Mouse (Mus musculus): ENCODE measurements around the gene Tdrd12. TPM values are rescaled to one million over a fixed set of nuclear protein-coding genes. Genes with fewer than 3 reads are reported as not detected.
"Not testable (repeated sequence)": the region's sequence is repeated elsewhere in the genome, so short reads cannot be mapped to it uniquely, and the experiment has no call there.

The Tdrd12 gene
- polyA plus RNA-seq, 1 experiment from 2014 or later = 0.60 TPM

GRCm38 (mm10) chr7:35579849-35580248 is 42.3 kb upstream of the Tdrd12 start:
- Histone ChIP-seq H3K36me3 (ENCODE audit: control insufficient read depth, insufficient read depth) (no peaks in the 10 kb centered on the region), H3K27ac (ENCODE audit: low read length) (no peak overlapping the region), H3K9me3 (ENCODE audit: control insufficient read depth, low read length) (no peaks in the 10 kb centered on the region), H3K9ac (replicated peaks; ENCODE audit: low read depth, low read length) (no peak overlapping the region), H3K4me2 (ENCODE audit: low read length) (no peak overlapping the region), H3K4me3 (replicated peaks; ENCODE audit: low read length) (no peak overlapping the region), H3K4me1 (replicated peaks; ENCODE audit: control insufficient read depth, insufficient read depth, low read length) (peaks cover 7% of the 10 kb centered on the region), H3K27me3 (replicated peaks; ENCODE audit: control insufficient read depth, insufficient read depth, low read length) (peaks cover 28% of the 10 kb centered on the region)
- WGBS = 27% methylated on average over 4 of the region's 4 CpGs
- ATAC-seq = no peak

DNA sequence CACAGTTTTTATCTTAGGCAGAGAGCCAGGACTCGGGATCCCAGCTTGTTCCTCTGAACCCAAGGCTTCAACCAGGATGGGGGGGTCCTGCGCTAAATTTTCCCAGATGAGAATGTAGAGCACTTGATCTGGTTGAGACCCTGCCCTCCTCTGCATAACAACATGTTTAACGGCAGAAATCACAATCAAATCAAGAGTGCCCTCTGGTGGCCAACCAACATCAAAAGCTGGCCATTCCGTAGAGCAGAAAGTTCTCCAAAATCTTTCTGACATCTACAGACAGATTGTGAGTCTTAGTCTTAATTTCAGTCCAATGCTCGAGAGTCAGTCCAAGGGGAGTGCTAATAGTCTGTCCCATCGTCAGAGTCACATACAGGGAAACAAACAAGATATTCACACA is 33.3 kb upstream of the Tdrd12 start:
- H3K9ac ChIP-seq (replicated peaks; ENCODE audit: low read depth, low read length); H3K4me3 ChIP-seq (replicated peaks; ENCODE audit: low read length); H3K9me3 ChIP-seq (ENCODE audit: control insufficient read depth, low read length); H3K27ac ChIP-seq (ENCODE audit: low read length); ATAC-seq; H3K36me3 ChIP-seq (ENCODE audit: control insufficient read depth, insufficient read depth); H3K4me1 ChIP-seq (replicated peaks; ENCODE audit: control insufficient read depth, insufficient read depth, low read length); H3K4me2 ChIP-seq (ENCODE audit: low read length); H3K27me3 ChIP-seq (replicated peaks; ENCODE audit: control insufficient read depth, insufficient read depth, low read length): not testable (repeated sequence)
- WGBS = 21% methylated on average over 6 of the region's 6 CpGs

DNA sequence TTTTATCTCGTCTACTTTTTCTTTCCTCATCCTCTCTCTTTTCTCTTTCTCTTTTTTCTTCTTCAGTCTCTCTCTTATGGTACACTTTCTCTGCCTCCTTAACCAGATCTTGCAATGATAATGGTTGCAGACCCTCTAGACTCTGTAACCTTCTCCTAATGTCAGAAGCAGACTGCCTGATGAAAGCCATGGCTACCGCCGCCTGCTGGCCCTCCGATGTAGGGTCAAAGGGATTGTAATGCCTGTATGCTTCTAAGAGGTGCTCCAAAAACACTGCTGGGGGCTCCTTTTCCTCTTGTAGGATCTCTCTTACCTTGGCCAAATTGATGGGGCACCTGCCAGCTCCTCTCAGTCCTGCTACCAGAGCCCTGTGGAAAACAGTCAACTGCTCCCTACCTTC is 32.2 kb upstream of the Tdrd12 start:
- 94% methylated on average over 4 of the region's 4 CpGs for WGBS
- not testable (repeated sequence) for H3K36me3 ChIP-seq (ENCODE audit: control insufficient read depth, insufficient read depth); H3K27ac ChIP-seq (ENCODE audit: low read length); H3K9me3 ChIP-seq (ENCODE audit: control insufficient read depth, low read length); ATAC-seq; H3K9ac ChIP-seq (replicated peaks; ENCODE audit: low read depth, low read length); H3K4me2 ChIP-seq (ENCODE audit: low read length); H3K4me3 ChIP-seq (replicated peaks; ENCODE audit: low read length); H3K27me3 ChIP-seq (replicated peaks; ENCODE audit: control insufficient read depth, insufficient read depth, low read length); H3K4me1 ChIP-seq (replicated peaks; ENCODE audit: control insufficient read depth, insufficient read depth, low read length)

DNA sequence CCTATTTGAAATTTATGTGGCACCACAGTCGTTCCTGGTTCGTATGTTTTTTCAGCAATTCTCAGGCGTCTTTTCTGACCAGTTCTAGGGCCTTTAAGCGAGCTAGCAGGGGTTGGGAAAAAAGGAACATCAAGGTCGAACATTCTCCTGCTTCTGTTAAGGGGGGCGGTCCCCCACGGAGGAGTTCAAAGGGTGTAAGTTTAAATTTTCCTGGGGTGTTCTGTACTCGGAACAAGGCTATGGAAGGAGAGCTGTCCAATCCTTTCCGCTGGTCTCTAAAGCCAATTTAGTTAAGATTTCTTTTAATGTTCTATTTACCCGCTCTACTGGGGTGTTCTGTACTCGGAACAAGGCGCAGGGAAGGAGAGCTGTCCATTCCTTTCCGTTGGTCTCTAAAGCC is 28.4 kb upstream of the Tdrd12 start:
- H3K36me3 ChIP-seq (ENCODE audit: control insufficient read depth, insufficient read depth); H3K9me3 ChIP-seq (ENCODE audit: control insufficient read depth, low read length); H3K27ac ChIP-seq (ENCODE audit: low read length); H3K4me3 ChIP-seq (replicated peaks; ENCODE audit: low read length); H3K4me1 ChIP-seq (replicated peaks; ENCODE audit: control insufficient read depth, insufficient read depth, low read length); ATAC-seq; H3K9ac ChIP-seq (replicated peaks; ENCODE audit: low read depth, low read length); H3K4me2 ChIP-seq (ENCODE audit: low read length); H3K27me3 ChIP-seq (replicated peaks; ENCODE audit: control insufficient read depth, insufficient read depth, low read length): not testable (repeated sequence)
- 80% methylated on average over 13 of the region's 13 CpGs for WGBS

DNA sequence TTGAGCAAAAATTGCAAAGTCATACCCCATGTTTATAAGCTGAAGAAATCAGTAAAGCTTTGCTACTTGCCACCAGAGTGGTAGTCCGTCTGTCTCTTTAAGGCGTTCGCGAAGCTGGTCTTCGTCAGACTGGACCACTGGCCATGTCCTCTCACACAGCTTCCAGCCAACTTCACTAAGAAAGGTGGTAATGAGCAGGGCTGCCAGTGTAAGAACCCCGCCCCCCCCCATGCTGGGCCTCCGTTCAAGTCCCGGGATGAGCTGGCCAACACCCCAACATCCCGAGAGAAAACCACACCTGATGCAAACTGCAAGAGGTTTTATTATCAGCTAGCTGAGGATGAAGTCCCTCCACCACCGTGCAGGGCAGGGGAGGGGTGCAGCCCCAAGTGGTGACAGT is 27.3 kb upstream of the Tdrd12 start:
- H3K27ac ChIP-seq (ENCODE audit: low read length); H3K4me2 ChIP-seq (ENCODE audit: low read length); H3K4me3 ChIP-seq (replicated peaks; ENCODE audit: low read length); ATAC-seq; H3K4me1 ChIP-seq (replicated peaks; ENCODE audit: control insufficient read depth, insufficient read depth, low read length); H3K27me3 ChIP-seq (replicated peaks; ENCODE audit: control insufficient read depth, insufficient read depth, low read length); H3K9me3 ChIP-seq (ENCODE audit: control insufficient read depth, low read length); H3K36me3 ChIP-seq (ENCODE audit: control insufficient read depth, insufficient read depth); H3K9ac ChIP-seq (replicated peaks; ENCODE audit: low read depth, low read length): not testable (repeated sequence)
- 80% methylated on average over 10 of the region's 10 CpGs for WGBS

DNA sequence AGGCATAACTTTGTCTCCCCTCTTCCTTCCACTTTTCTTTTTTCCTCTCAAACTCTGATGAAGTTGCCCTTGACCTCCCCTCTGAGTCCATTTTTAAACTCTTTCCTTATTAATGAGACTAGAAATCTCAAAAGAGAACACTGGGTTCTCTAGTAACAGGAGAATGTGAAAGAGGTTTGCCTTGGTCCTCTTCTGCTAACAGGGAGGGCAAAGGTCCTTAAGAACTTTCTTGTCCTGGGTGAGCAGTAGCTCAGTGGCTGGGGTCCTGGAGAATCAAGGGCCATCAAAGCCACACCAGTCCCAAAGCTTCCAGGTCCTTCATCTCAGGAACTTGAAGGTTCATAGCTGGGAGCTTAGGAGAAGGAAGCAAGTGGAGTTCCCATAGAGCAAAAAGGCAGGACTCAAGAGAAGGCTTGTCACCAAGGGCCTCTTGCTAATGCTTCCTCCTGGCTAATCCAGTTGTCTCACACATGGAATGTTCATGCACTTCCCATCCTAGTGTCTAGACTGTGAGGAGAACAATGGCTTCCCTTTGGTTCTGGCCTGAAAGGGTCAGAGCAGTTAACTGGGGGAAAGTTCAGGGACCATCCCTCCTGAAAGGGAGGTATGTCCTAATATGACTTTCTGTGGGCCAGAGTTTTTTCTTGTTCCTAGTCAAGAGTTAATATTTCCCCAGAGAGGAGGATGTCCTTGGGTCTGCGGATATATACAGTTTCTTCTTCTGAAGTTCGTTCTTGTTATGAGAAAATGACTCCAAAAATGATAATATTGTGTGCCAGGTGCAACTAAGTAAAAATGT is 26.7 kb upstream of the Tdrd12 start:
- Histone ChIP-seq H3K4me1 (replicated peaks; ENCODE audit: control insufficient read depth, insufficient read depth, low read length) (no peaks in the 10 kb centered on the region), H3K9ac (replicated peaks; ENCODE audit: low read depth, low read length) (no peak overlapping the region), H3K36me3 (ENCODE audit: control insufficient read depth, insufficient read depth) (no peaks in the 10 kb centered on the region), H3K4me3 (replicated peaks; ENCODE audit: low read length) (no peak overlapping the region), H3K27ac (ENCODE audit: low read length) (no peak overlapping the region), H3K4me2 (ENCODE audit: low read length) (no peak overlapping the region), H3K9me3 (ENCODE audit: control insufficient read depth, low read length) (no peaks in the 10 kb centered on the region), H3K27me3 (replicated peaks; ENCODE audit: control insufficient read depth, insufficient read depth, low read length) (no peaks in the 10 kb centered on the region)
- 93% methylated on average over 2 of the region's 2 CpGs for WGBS
- ATAC-seq = no peak

DNA sequence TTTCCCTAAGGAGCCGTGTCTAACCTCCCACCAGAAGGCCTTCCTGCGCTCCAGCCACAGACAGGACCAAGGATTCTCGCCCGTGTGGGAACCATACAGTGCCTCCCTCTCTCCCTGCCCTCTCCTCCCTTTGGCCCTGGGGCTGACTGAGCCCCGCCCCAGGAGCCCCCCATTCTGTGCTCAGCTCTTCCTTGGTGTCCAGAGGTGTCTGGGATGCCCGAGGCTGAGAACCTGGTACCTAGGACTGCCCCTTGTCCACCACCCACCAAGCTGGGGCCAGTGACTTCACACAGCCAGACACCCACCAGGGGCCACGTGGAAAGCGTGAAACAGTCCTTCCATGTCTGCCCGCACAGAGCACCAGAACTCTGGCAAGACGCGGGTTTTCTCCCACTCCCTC is 25.5 kb upstream of the Tdrd12 start:
- Histone ChIP-seq H3K4me2 (ENCODE audit: low read length) (no peak overlapping the region), H3K4me3 (replicated peaks; ENCODE audit: low read length) (no peak overlapping the region), H3K27ac (ENCODE audit: low read length) (no peak overlapping the region), H3K9ac (replicated peaks; ENCODE audit: low read depth, low read length) (no peak overlapping the region), H3K9me3 (ENCODE audit: control insufficient read depth, low read length) (no peaks in the 10 kb centered on the region), H3K27me3 (replicated peaks; ENCODE audit: control insufficient read depth, insufficient read depth, low read length) (no peaks in the 10 kb centered on the region), H3K36me3 (ENCODE audit: control insufficient read depth, insufficient read depth) (no peaks in the 10 kb centered on the region), H3K4me1 (replicated peaks; ENCODE audit: control insufficient read depth, insufficient read depth, low read length) (no peaks in the 10 kb centered on the region)
- WGBS = 76% methylated on average over 11 of the region's 11 CpGs
- no peak for ATAC-seq

GRCm38 (mm10) chr7:35559838-35560237 is 22.3 kb upstream of the Tdrd12 start:
- H3K4me2 ChIP-seq (ENCODE audit: low read length) = no peak overlapping the region
- no peak overlapping the region for H3K27ac ChIP-seq (ENCODE audit: low read length)
- H3K9ac ChIP-seq (replicated peaks; ENCODE audit: low read depth, low read length) = no peak overlapping the region
- H3K4me3 ChIP-seq (replicated peaks; ENCODE audit: low read length) = no peak overlapping the region
- no peak for ATAC-seq
- no peaks in the 10 kb centered on the region for H3K27me3 ChIP-seq (replicated peaks; ENCODE audit: control insufficient read depth, insufficient read depth, low read length)
- H3K36me3 ChIP-seq (ENCODE audit: control insufficient read depth, insufficient read depth) = no peaks in the 10 kb centered on the region
- whole genome bisulfite sequencing = 94% methylated on average over 3 of the region's 3 CpGs
- peaks cover 6% of the 10 kb centered on the region for H3K4me1 ChIP-seq (replicated peaks; ENCODE audit: control insufficient read depth, insufficient read depth, low read length)
- no peaks in the 10 kb centered on the region for H3K9me3 ChIP-seq (ENCODE audit: control insufficient read depth, low read length)

DNA sequence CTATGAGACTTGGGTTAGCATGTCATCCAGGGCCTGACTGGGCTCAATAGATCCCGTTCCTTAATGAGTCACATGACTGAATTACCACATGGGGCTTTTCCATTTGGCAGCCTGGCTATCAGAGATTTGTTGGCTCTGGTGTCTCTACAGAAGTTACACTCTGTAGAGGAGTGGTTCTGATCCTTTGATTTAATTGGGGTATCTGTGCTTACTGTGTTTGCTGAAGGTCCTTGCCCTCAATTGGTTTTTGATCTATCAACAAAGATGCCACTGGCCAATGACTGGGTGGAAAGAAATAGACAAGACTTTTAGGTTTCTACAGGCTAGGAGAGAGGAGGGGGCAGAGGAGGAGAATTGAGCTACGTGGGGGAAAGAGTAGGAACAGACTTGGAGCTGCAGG is 21.1 kb upstream of the Tdrd12 start:
- Histone ChIP-seq H3K9ac (replicated peaks; ENCODE audit: low read depth, low read length) (no peak overlapping the region), H3K4me1 (replicated peaks; ENCODE audit: control insufficient read depth, insufficient read depth, low read length) (peaks cover 9% of the 10 kb centered on the region), H3K27me3 (replicated peaks; ENCODE audit: control insufficient read depth, insufficient read depth, low read length) (no peaks in the 10 kb centered on the region), H3K36me3 (ENCODE audit: control insufficient read depth, insufficient read depth) (no peaks in the 10 kb centered on the region), H3K27ac (ENCODE audit: low read length) (no peak overlapping the region), H3K4me3 (replicated peaks; ENCODE audit: low read length) (no peak overlapping the region), H3K9me3 (ENCODE audit: control insufficient read depth, low read length) (no peaks in the 10 kb centered on the region), H3K4me2 (ENCODE audit: low read length) (no peak overlapping the region)
- ATAC-seq = no peak
- WGBS = 47% methylated on average over 2 of the region's 2 CpGs

DNA sequence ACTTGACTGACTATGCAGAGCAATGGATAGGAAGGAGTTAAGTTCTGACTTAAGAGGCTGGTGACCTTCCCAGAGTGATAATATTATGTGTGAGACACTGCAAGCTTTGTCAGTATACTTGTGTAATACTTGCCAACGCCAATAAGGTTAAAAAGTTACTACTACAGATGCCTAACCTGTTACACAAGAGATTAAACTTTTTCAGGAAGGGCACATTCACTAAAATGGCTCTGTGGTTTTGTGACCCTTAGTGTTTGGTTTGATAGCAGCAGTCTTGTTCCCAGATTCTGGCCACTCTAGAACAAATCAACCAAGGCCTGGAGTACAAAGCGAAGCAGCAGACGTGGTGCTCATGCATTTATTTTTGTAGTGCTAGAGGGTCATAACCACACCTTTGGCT is 20.0 kb upstream of the Tdrd12 start:
- H3K9me3 ChIP-seq (ENCODE audit: control insufficient read depth, low read length) = no peaks in the 10 kb centered on the region
- no peak for ATAC-seq
- 88% methylated on average over 3 of the region's 3 CpGs for WGBS

More for the DNA sequence above, 20.0 kb upstream of the Tdrd12 start:
- H3K4me1 ChIP-seq (replicated peaks; ENCODE audit: control insufficient read depth, insufficient read depth, low read length) = peaks cover 12% of the 10 kb centered on the region
- no peak overlapping the region for H3K9ac ChIP-seq (replicated peaks; ENCODE audit: low read depth, low read length)
- H3K4me2 ChIP-seq (ENCODE audit: low read length) = no peak overlapping the region
- H3K4me3 ChIP-seq (replicated peaks; ENCODE audit: low read length) = no peak overlapping the region
- H3K27ac ChIP-seq (ENCODE audit: low read length) = no peak overlapping the region
- no peaks in the 10 kb centered on the region for H3K27me3 ChIP-seq (replicated peaks; ENCODE audit: control insufficient read depth, insufficient read depth, low read length)
- no peaks in the 10 kb centered on the region for H3K36me3 ChIP-seq (ENCODE audit: control insufficient read depth, insufficient read depth)

Measured in forebrain, embryonic 16.5 days (tissue).